Mouse (Mus musculus): ENCODE measurements at regions not wholly inside any gene's neighbourhood (a gene's known extent, or its start where the extent isn't known, plus 50 kb on each side); places are given as distances from the start of the nearest gene placed in this dataset.

- Histone ChIP-seq H3K9me3 (replicated peaks; ENCODE audit: control insufficient read depth, insufficient read depth, low read length, poor library complexity, severe bottlenecking) (no peaks in the 10 kb centered on the region), H3K36me3 (ENCODE audit: control insufficient read depth, insufficient read depth, low read length, poor library complexity, severe bottlenecking) (no peaks in the 10 kb centered on the region), H3K27ac (ENCODE audit: insufficient read depth, low read length) (no peak overlapping the region), H3K27me3 (ENCODE audit: control insufficient read depth, insufficient read depth, low read length, poor library complexity, severe bottlenecking) (no peaks in the 10 kb centered on the region), H3K9ac (ENCODE audit: low read depth, poor library complexity, severe bottlenecking) (no peak overlapping the region), H3K4me3 (ENCODE audit: low read depth, low read length) (no peak overlapping the region), H3K4me1 (ENCODE audit: control insufficient read depth, insufficient read depth, low read length) (no peaks in the 10 kb centered on the region)
- no peak for TF ChIP-seq EP300 (IDR thresholded peaks at IDR 0.05; ENCODE audit: insufficient read depth, low read depth, low read length)
Measured at GRCm38 (mm10) chr1:190639846-190640245, 271.7 kb downstream of the Rps6kc1 start.

GRCm38 (mm10) chr1:190634935-190635334, 276.6 kb downstream of the Rps6kc1 start:
- H3K9me3 ChIP-seq (replicated peaks; ENCODE audit: control insufficient read depth, insufficient read depth, low read length, poor library complexity, severe bottlenecking): no peaks in the 10 kb centered on the region
- H3K4me3 ChIP-seq (ENCODE audit: low read depth, low read length): no peak overlapping the region
- H3K27me3 ChIP-seq (ENCODE audit: control insufficient read depth, insufficient read depth, low read length, poor library complexity, severe bottlenecking): no peaks in the 10 kb centered on the region
- no peak for TF ChIP-seq EP300 (IDR thresholded peaks at IDR 0.05; ENCODE audit: insufficient read depth, low read depth, low read length)
- no peak for TF ChIP-seq POLR2A (IDR thresholded peaks at IDR 0.05; ENCODE audit: insufficient read depth, low read length)
- TF ChIP-seq CTCF (IDR thresholded peaks at IDR 0.05; ENCODE audit: low read depth, low read length): no peak
- no peaks in the 10 kb centered on the region for H3K4me1 ChIP-seq (ENCODE audit: control insufficient read depth, insufficient read depth, low read length)
- H3K9ac ChIP-seq (ENCODE audit: low read depth, poor library complexity, severe bottlenecking): no peak overlapping the region
- no peaks in the 10 kb centered on the region for H3K36me3 ChIP-seq (ENCODE audit: control insufficient read depth, insufficient read depth, low read length, poor library complexity, severe bottlenecking)
- H3K27ac ChIP-seq (ENCODE audit: insufficient read depth, low read length): no peak overlapping the region

GRCm38 (mm10) chr1:190631641-190632040, 279.9 kb downstream of the Rps6kc1 start:
- Histone ChIP-seq H3K27me3 (ENCODE audit: control insufficient read depth, insufficient read depth, low read length, poor library complexity, severe bottlenecking) (no peaks in the 10 kb centered on the region), H3K9ac (ENCODE audit: low read depth, poor library complexity, severe bottlenecking) (no peak overlapping the region), H3K9me3 (replicated peaks; ENCODE audit: control insufficient read depth, insufficient read depth, low read length, poor library complexity, severe bottlenecking) (no peaks in the 10 kb centered on the region), H3K27ac (ENCODE audit: insufficient read depth, low read length) (no peak overlapping the region), H3K4me3 (ENCODE audit: low read depth, low read length) (no peak overlapping the region), H3K36me3 (ENCODE audit: control insufficient read depth, insufficient read depth, low read length, poor library complexity, severe bottlenecking) (no peaks in the 10 kb centered on the region), H3K4me1 (ENCODE audit: control insufficient read depth, insufficient read depth, low read length) (no peaks in the 10 kb centered on the region)
- TF ChIP-seq CTCF (IDR thresholded peaks at IDR 0.05; ENCODE audit: low read depth, low read length) (no peak), POLR2A (IDR thresholded peaks at IDR 0.05; ENCODE audit: insufficient read depth, low read length) (no peak), EP300 (IDR thresholded peaks at IDR 0.05; ENCODE audit: insufficient read depth, low read depth, low read length) (no peak)

GRCm38 (mm10) chr1:190630193-190630592, 281.4 kb downstream of the Rps6kc1 start:
- TF ChIP-seq POLR2A (IDR thresholded peaks at IDR 0.05; ENCODE audit: insufficient read depth, low read length) (no peak), CTCF (IDR thresholded peaks at IDR 0.05; ENCODE audit: low read depth, low read length) (no peak), EP300 (IDR thresholded peaks at IDR 0.05; ENCODE audit: insufficient read depth, low read depth, low read length) (no peak)
- no peaks in the 10 kb centered on the region for H3K4me1 ChIP-seq (ENCODE audit: control insufficient read depth, insufficient read depth, low read length)
- no peak overlapping the region for H3K27ac ChIP-seq (ENCODE audit: insufficient read depth, low read length)

GRCm38 (mm10) chr1:190623916-190624315, 287.7 kb downstream of the Rps6kc1 start:
- Histone ChIP-seq H3K9me3 (replicated peaks; ENCODE audit: control insufficient read depth, insufficient read depth, low read length, poor library complexity, severe bottlenecking) (no peaks in the 10 kb centered on the region), H3K9ac (ENCODE audit: low read depth, poor library complexity, severe bottlenecking) (no peak overlapping the region), H3K4me3 (ENCODE audit: low read depth, low read length) (no peak overlapping the region), H3K27ac (ENCODE audit: insufficient read depth, low read length) (no peak overlapping the region), H3K4me1 (ENCODE audit: control insufficient read depth, insufficient read depth, low read length) (no peaks in the 10 kb centered on the region), H3K27me3 (ENCODE audit: control insufficient read depth, insufficient read depth, low read length, poor library complexity, severe bottlenecking) (no peaks in the 10 kb centered on the region), H3K36me3 (ENCODE audit: control insufficient read depth, insufficient read depth, low read length, poor library complexity, severe bottlenecking) (no peaks in the 10 kb centered on the region)
- TF ChIP-seq EP300 (IDR thresholded peaks at IDR 0.05; ENCODE audit: insufficient read depth, low read depth, low read length): no peak
- no peak for TF ChIP-seq CTCF (IDR thresholded peaks at IDR 0.05; ENCODE audit: low read depth, low read length)
- TF ChIP-seq POLR2A (IDR thresholded peaks at IDR 0.05; ENCODE audit: insufficient read depth, low read length): no peak

More at GRCm38 (mm10) chr1:190630193-190630592, 281.4 kb downstream of the Rps6kc1 start:
- H3K4me3 ChIP-seq (ENCODE audit: low read depth, low read length): no peak overlapping the region
- H3K36me3 ChIP-seq (ENCODE audit: control insufficient read depth, insufficient read depth, low read length, poor library complexity, severe bottlenecking): no peaks in the 10 kb centered on the region
- no peaks in the 10 kb centered on the region for H3K9me3 ChIP-seq (replicated peaks; ENCODE audit: control insufficient read depth, insufficient read depth, low read length, poor library complexity, severe bottlenecking)
- H3K27me3 ChIP-seq (ENCODE audit: control insufficient read depth, insufficient read depth, low read length, poor library complexity, severe bottlenecking): no peaks in the 10 kb centered on the region
- H3K9ac ChIP-seq (ENCODE audit: low read depth, poor library complexity, severe bottlenecking): no peak overlapping the region

GRCm38 (mm10) chr1:190600425-190600824, 311.1 kb downstream of the Rps6kc1 start:
- H3K36me3 ChIP-seq (ENCODE audit: control insufficient read depth, insufficient read depth, low read length, poor library complexity, severe bottlenecking): no peaks in the 10 kb centered on the region
- TF ChIP-seq EP300 (IDR thresholded peaks at IDR 0.05; ENCODE audit: insufficient read depth, low read depth, low read length) (no peak), POLR2A (IDR thresholded peaks at IDR 0.05; ENCODE audit: insufficient read depth, low read length) (no peak), CTCF (IDR thresholded peaks at IDR 0.05; ENCODE audit: low read depth, low read length) (no peak)
- no peaks in the 10 kb centered on the region; the same call in none of the 2 replicates for H3K27me3 ChIP-seq (ENCODE audit: control insufficient read depth, insufficient read depth, low read length, poor library complexity, severe bottlenecking)
- no peak overlapping the region for H3K9ac ChIP-seq (ENCODE audit: low read depth, poor library complexity, severe bottlenecking)
- no peak overlapping the region for H3K27ac ChIP-seq (ENCODE audit: insufficient read depth, low read length)
- H3K9me3 ChIP-seq (replicated peaks; ENCODE audit: control insufficient read depth, insufficient read depth, low read length, poor library complexity, severe bottlenecking): no peaks in the 10 kb centered on the region
- no peaks in the 10 kb centered on the region for H3K4me1 ChIP-seq (ENCODE audit: control insufficient read depth, insufficient read depth, low read length)
- H3K4me3 ChIP-seq (ENCODE audit: low read depth, low read length): no peak overlapping the region

All from ES-Bruce4 (cell line).